Mouse (Mus musculus) ES-E14 (cell line): ENCODE data around the gene Abca12.

Experiments used
- HCFC1 ChIP-seq: IDR thresholded peaks from 2 replicates; pipeline ENCODE4 v1.6.1; 2012; ENCODE audit warnings: low read length, inconsistent platforms, borderline replicate concordance; ENCODE audit not compliant: insufficient read depth
- ZNF384 ChIP-seq: IDR thresholded peaks from 2 replicates; pipeline ENCODE4 v1.6.1; 2012; ENCODE audit warnings: low read depth, low read length, inconsistent platforms

GRCm38 (mm10) chr1:71447424-71447823, 32.7 kb upstream of the Abca12 start:
- no peak for TF ChIP-seq ZNF384
- no peak for TF ChIP-seq HCFC1
